Mouse (Mus musculus) heart, embryonic 11.5 days (tissue): ENCODE measurements around the gene Mamstr. TPM values are rescaled to one million over a fixed set of nuclear protein-coding genes. Genes with fewer than 3 reads are reported as not detected.
A peak's percentile ranks its signal among the peaks of the same experiment; 100 is the strongest.

Experiments
- ATAC-seq: fragments of 200-750 bp; cut with Nextera tagmentation; replicated peaks from 2 replicates; pipeline ENCODE4 v1.8.0; 2017; ENCODE audit warnings: moderate library complexity; ENCODE audit not compliant: insufficient number of reproducible peaks, low FRiP score, low TSS enrichment
- H3K27ac ChIP-seq: fragments of 300-500 bp; sonication (generic); 2 replicates; pipeline ENCODE4 v1.5.1; 2014; ENCODE audit warnings: mild to moderate bottlenecking, low read depth, low read length
- H3K27me3 ChIP-seq: fragments of 300-500 bp; sonication (generic); 2 replicates; pipeline ENCODE4 v1.6.1; 2014; ENCODE audit warnings: mild to moderate bottlenecking, low read length, mixed read lengths; ENCODE audit not compliant: control insufficient read depth, insufficient read depth
- H3K36me3 ChIP-seq: fragments of 300-500 bp; sonication (generic); 2 replicates; pipeline ENCODE4 v1.6.1; 2014; ENCODE audit warnings: mild to moderate bottlenecking, low read length, moderate library complexity, mixed read lengths; ENCODE audit not compliant: control insufficient read depth, insufficient read depth
- H3K4me1 ChIP-seq: fragments of 300-500 bp; sonication (generic); 2 replicates; pipeline ENCODE4 v1.6.1; 2014; ENCODE audit warnings: low read length; ENCODE audit not compliant: control insufficient read depth, insufficient read depth
- H3K4me2 ChIP-seq: fragments of 300-500 bp; sonication (generic); 2 replicates; pipeline ENCODE4 v1.6.1; 2014; ENCODE audit warnings: mild to moderate bottlenecking, moderate library complexity
- H3K4me3 ChIP-seq: fragments of 300-500 bp; sonication (generic); 2 replicates; pipeline ENCODE4 v1.5.1; 2014; ENCODE audit warnings: low read depth, low read length
- H3K9ac ChIP-seq: fragments of 300-500 bp; sonication (generic); 2 replicates; pipeline ENCODE4 v1.6.1; 2014; ENCODE audit warnings: mild to moderate bottlenecking, low read depth, low read length, moderate library complexity
- H3K9me3 ChIP-seq: fragments of 300-500 bp; sonication (generic); replicated peaks from 2 replicates; pipeline ENCODE4 v1.6.1; 2016; ENCODE audit warnings: low read length; ENCODE audit not compliant: control insufficient read depth
- WGBS: fragments of 180-500 bp; shearing (Covaris S2); extraction: QIAGEN DNeasy Blood & Tissue Kit; methylation state at CpG from one replicate; pipeline ENCODE4 v1.1.7; 2014; ENCODE audit not compliant: insufficient replicate concordance; 5-methylcytosine and 5-hydroxymethylcytosine counted together
- polyA plus RNA-seq: library from polyadenylated mRNA; unstranded; fragments of >200 nt; fragmentation: Nextera tagmentation; extraction: Ambion mirVana; gene quantifications from 2 replicates; pipeline ENCODE4 v1.2.1, GENCODE M21; 2014

Mamstr gene
- polyA plus RNA-seq, result 3.4 and 4.0 TPM in 2 replicates

- peaks cover 36% of the 10 kb centered on the region for H3K4me1 ChIP-seq
- H3K4me2 ChIP-seq, result peak within 1 kb of the TSS; percentile 44
- no peaks in the 10 kb centered on the region for H3K9me3 ChIP-seq
- 0 out of 2 replicates have a peak within 1 kb of the TSS, but pooled peaks have one; percentile 43 for H3K9ac ChIP-seq
- H3K4me3 ChIP-seq, result no peak within 1 kb of the TSS
- H3K36me3 ChIP-seq, result 0 out of 2 replicates have a peak, but pooled peaks cover 5% of the 10 kb centered on the region
- no peaks in the 10 kb centered on the region for H3K27me3 ChIP-seq
- no peak for ATAC-seq
- WGBS, result 26% methylated on average over 19 of the region's 19 CpGs
- H3K27ac ChIP-seq, result no peak within 1 kb of the TSS
Measured at GRCm38 (mm10) chr7:45639561-45640027, at the start of gene Mamstr. Mamstr (plus strand) TSS chr7:45639977.

- no peaks in the 10 kb centered on the region for H3K27me3 ChIP-seq
- no peak overlapping the region for H3K27ac ChIP-seq
- no peaks in the 10 kb centered on the region for H3K9me3 ChIP-seq
- WGBS, result 69% methylated on average over 3 of the region's 3 CpGs
- no peak overlapping the region for H3K4me2 ChIP-seq
- H3K4me3 ChIP-seq, result no peak overlapping the region
- H3K36me3 ChIP-seq, result 0 out of 2 replicates have a peak, but pooled peaks cover 4% of the 10 kb centered on the region
- H3K9ac ChIP-seq, result no peak overlapping the region
- H3K4me1 ChIP-seq, result peaks cover 2% of the 10 kb centered on the region; the same call in 1 of the 2 replicates
- no peak for ATAC-seq
Measured at GRCm38 (mm10) chr7:45590874-45591273, 48.9 kb upstream of the Mamstr start.

GRCm38 (mm10) chr7:45591880-45592279 lies 47.9 kb upstream of the Mamstr start:
- peaks cover 9% of the 10 kb centered on the region; the same call in 1 of the 2 replicates for H3K4me1 ChIP-seq
- H3K9me3 ChIP-seq, result no peaks in the 10 kb centered on the region
- no peak overlapping the region for H3K4me3 ChIP-seq
- no peak overlapping the region for H3K9ac ChIP-seq
- no peak for ATAC-seq
- no peak overlapping the region for H3K27ac ChIP-seq
- 0 out of 2 replicates have a peak, but pooled peaks cover 4% of the 10 kb centered on the region for H3K36me3 ChIP-seq
- H3K4me2 ChIP-seq, result no peak overlapping the region
- 77% methylated on average over 7 of the region's 7 CpGs for WGBS
- H3K27me3 ChIP-seq, result no peaks in the 10 kb centered on the region

GRCm38 (mm10) chr7:45593118-45593815 lies 46.5 kb upstream of the Mamstr start:
- WGBS, result 18% methylated on average over 10 of the region's 10 CpGs

GRCm38 (mm10) chr7:45595176-45595575 lies 44.6 kb upstream of the Mamstr start:
- Histone ChIP-seq H3K9me3 (no peaks in the 10 kb centered on the region), H3K9ac (no peak overlapping the region), H3K27ac (no peak overlapping the region), H3K4me2 (no peak overlapping the region), H3K4me1 (peaks cover 14% of the 10 kb centered on the region), H3K27me3 (no peaks in the 10 kb centered on the region), H3K36me3 (no peaks in the 10 kb centered on the region), H3K4me3 (no peak overlapping the region)
- ATAC-seq, result no peak
- WGBS, result 85% methylated on average over 4 of the region's 4 CpGs

More at GRCm38 (mm10) chr7:45593118-45593815, 46.5 kb upstream of the Mamstr start:
- Histone ChIP-seq H3K4me1 (peaks cover 9% of the 10 kb centered on the region; the same call in 1 of the 2 replicates), H3K27me3 (no peaks in the 10 kb centered on the region), H3K9ac (no peak overlapping the region), H3K36me3 (no peaks in the 10 kb centered on the region), H3K4me2 (no peak overlapping the region), H3K27ac (no peak overlapping the region), H3K4me3 (no peak overlapping the region), H3K9me3 (no peaks in the 10 kb centered on the region)
- no peak for ATAC-seq

- ATAC-seq, result no peak
- Histone ChIP-seq H3K4me2 (no peak overlapping the region), H3K27ac (no peak overlapping the region), H3K4me1 (peaks cover 14% of the 10 kb centered on the region), H3K27me3 (no peaks in the 10 kb centered on the region), H3K4me3 (no peak overlapping the region), H3K9me3 (no peaks in the 10 kb centered on the region), H3K9ac (no peak overlapping the region), H3K36me3 (no peaks in the 10 kb centered on the region)
- WGBS, result 31% methylated on average over 1 of the region's 1 CpGs
Measured at GRCm38 (mm10) chr7:45596107-45596506, 43.7 kb upstream of the Mamstr start.

GRCm38 (mm10) chr7:45597013-45597412 lies 42.8 kb upstream of the Mamstr start:
- Histone ChIP-seq H3K27me3 (no peaks in the 10 kb centered on the region), H3K27ac (no peak overlapping the region), H3K36me3 (no peaks in the 10 kb centered on the region), H3K4me2 (no peak overlapping the region), H3K4me3 (no peak overlapping the region), H3K9me3 (no peaks in the 10 kb centered on the region), H3K4me1 (peaks cover 14% of the 10 kb centered on the region), H3K9ac (no peak overlapping the region)
- 81% methylated on average over 5 of the region's 5 CpGs for WGBS
- ATAC-seq, result no peak

GRCm38 (mm10) chr7:45597527-45597926 lies 42.2 kb upstream of the Mamstr start:
- Histone ChIP-seq H3K4me2 (no peak overlapping the region), H3K4me1 (peaks cover 14% of the 10 kb centered on the region), H3K36me3 (no peaks in the 10 kb centered on the region), H3K27me3 (no peaks in the 10 kb centered on the region), H3K27ac (no peak overlapping the region), H3K9ac (no peak overlapping the region), H3K4me3 (no peak overlapping the region), H3K9me3 (no peaks in the 10 kb centered on the region)
- 93% methylated on average over 6 of the region's 6 CpGs for WGBS
- no peak for ATAC-seq
